Mouse (Mus musculus) layer of hippocampus, postnatal 36 days (tissue): ENCODE results near the gene 2610028H24Rik. TPM values are rescaled to one million over a fixed set of nuclear protein-coding genes. Genes with fewer than 3 reads are reported as not detected.

ENCODE experiments used
- DNase-seq, 2 experiments: peaks; one replicate each; pipeline ENCODE4 v3.0.0; 2022
- total RNA-seq, 2 experiments: library from RNA; stranded (reverse); gene quantifications; 2 replicates each; pipeline ENCODE4 v1.2.3; 2021

The 2610028H24Rik gene
- not detected for total RNA-seq

GRCm38 (mm10) chr10:76448851-76449250 is at the start of gene 2610028H24Rik:
Gene 2610028H24Rik, plus strand, starts transcription at chr10:76449081.
- DNase-seq, result no peak

- peak in 1 of 2 experiments; percentile 19 for DNase-seq
Observed at GRCm38 (mm10) chr10:76408520-76408919, 40.4 kb upstream of the 2610028H24Rik start.

GRCm38 (mm10) chr10:76416811-76417210 is 32.1 kb upstream of the 2610028H24Rik start:
- DNase-seq, result peak in 1 of 2 experiments; percentile 17

- DNase-seq, result no peak
Observed at GRCm38 (mm10) chr10:76425674-76426073, 23.2 kb upstream of the 2610028H24Rik start.

- DNase-seq, result no peak
Observed at GRCm38 (mm10) chr10:76433925-76434324, 15.0 kb upstream of the 2610028H24Rik start.

- no peak for DNase-seq
Observed at GRCm38 (mm10) chr10:76439107-76439890, 9.6 kb upstream of the 2610028H24Rik start.

GRCm38 (mm10) chr10:76440281-76440680 is 8.6 kb upstream of the 2610028H24Rik start, which contains the start of gene AC141477.1:
Gene AC141477.1, minus strand, starts transcription at chr10:76440444.
- DNase-seq, result no peak

GRCm38 (mm10) chr10:76442178-76443088 is 6.4 kb upstream of the 2610028H24Rik start, which contains the start of gene Pcnt:
Gene Pcnt, minus strand, starts transcription at chr10:76442786.
- peak; percentile 97 for DNase-seq

GRCm38 (mm10) chr10:76445996-76446681 is 2.7 kb upstream of the 2610028H24Rik start:
- no peak for DNase-seq

GRCm38 (mm10) chr10:76447406-76448229 is 1.3 kb upstream of the 2610028H24Rik start:
- DNase-seq, result no peak

- peak; percentile 25 to 45 for DNase-seq
Observed at GRCm38 (mm10) chr10:76455289-76455688, 6.4 kb downstream of the 2610028H24Rik start.

- no peak for DNase-seq
Observed at GRCm38 (mm10) chr10:76461255-76461654, 12.4 kb downstream of the 2610028H24Rik start.

GRCm38 (mm10) chr10:76462312-76462711 is 13.4 kb downstream of the 2610028H24Rik start:
- no peak for DNase-seq

- no peak for DNase-seq
Observed at GRCm38 (mm10) chr10:76462721-76463120, 13.8 kb downstream of the 2610028H24Rik start.

GRCm38 (mm10) chr10:76468203-76469162 is 19.6 kb downstream of the 2610028H24Rik start, which contains the start of the genes Mcm3ap and Ybey:
Gene Mcm3ap, plus strand, starts transcription at chr10:76468927.
Gene Ybey, minus strand, starts transcription at chr10:76469114.
- DNase-seq, result peak; percentile 88

GRCm38 (mm10) chr10:76473759-76474158 is 24.9 kb downstream of the 2610028H24Rik start:
- no peak for DNase-seq

GRCm38 (mm10) chr10:76480851-76481250 is 32.0 kb downstream of the 2610028H24Rik start:
- DNase-seq, result no peak

GRCm38 (mm10) chr10:76481480-76481879 is 32.6 kb downstream of the 2610028H24Rik start:
- DNase-seq, result no peak

- DNase-seq, result no peak
Observed at GRCm38 (mm10) chr10:76486302-76486701, 37.4 kb downstream of the 2610028H24Rik start.

- no peak for DNase-seq
Observed at GRCm38 (mm10) chr10:76488265-76488664, 39.4 kb downstream of the 2610028H24Rik start.
